Mouse (Mus musculus) ES-Bruce4 (cell line): ENCODE data around the gene Ctsc.

ENCODE experiments used
- CTCF ChIP-seq: IDR thresholded peaks from one replicate; pipeline ENCODE4 v1.8.1; 2011; ENCODE audit warnings: low read depth, low read length
- POLR2A ChIP-seq: IDR thresholded peaks from one replicate; pipeline ENCODE4 v1.8.1; 2011; ENCODE audit warnings: low read length; ENCODE audit not compliant: insufficient read depth

DNA sequence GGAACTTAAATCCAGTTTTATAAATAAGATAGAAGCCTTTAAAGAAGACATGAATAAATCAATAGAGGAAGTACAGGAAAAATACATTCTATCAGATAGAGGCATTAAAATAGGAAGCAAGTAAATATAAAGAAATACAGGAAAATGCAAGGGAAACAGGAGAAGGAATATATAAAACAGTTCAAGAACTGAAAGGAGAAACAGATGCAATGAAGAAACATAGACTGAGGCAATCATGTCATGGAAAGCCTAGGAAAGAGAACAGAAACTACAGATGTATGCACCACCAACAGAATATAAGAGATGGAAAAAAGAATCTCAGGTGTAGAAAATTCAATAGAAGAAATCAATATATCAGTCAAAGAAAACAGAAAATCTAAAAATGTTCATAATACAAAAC lies 25.8 kb upstream of the Ctsc start:
- TF ChIP-seq POLR2A (no peak), CTCF (no peak)
